Mouse (Mus musculus) hindlimb bud, embryonic 11.5 days (tissue): ENCODE results near the gene Sdccag8.

ENCODE experiments used
- DNase-seq: peaks from one replicate; pipeline ENCODE4 v3.0.0-alpha.2; 2012; ENCODE audit warnings: low read depth, low spot score; ENCODE audit errors: extremely low spot score

Gene Sdccag8

DNA sequence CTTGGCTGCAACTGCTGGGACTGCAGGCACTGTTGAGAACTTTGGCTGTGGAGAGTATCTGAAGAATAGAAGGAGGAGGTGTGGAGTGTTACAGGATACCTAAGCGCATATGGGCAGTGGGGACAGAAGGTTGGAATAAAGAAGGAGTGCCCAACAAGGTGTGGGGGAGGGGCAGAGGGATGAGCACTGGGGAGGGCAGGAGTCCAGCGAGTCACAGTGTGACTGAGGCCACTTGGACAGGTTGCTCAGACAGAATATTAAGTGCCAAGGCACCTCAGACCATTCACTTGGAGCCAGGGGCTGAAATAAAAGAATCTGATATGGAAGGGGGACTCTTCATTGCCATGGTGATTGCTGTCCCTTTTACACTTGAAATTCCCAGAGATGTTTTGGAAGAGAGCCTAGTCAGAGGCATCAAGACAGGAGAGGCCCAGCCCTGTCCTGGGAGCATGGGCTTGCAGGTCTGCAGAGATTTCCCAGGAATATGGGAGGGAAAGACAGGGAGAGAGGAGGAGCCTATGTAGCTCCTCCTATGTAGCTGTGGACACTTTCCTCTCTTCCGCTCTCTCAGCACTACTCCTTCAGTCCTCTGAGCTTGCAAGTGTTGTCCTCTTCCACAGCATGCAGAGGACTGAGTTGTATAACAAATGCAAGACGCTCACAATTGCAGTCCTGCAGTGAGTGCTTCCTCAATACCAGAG is 189.7 kb downstream of the Sdccag8 start:
- DNase-seq: no peak

- DNase-seq: no peak
These were observed 192.9 kb downstream of the Sdccag8 start for GRCm38 (mm10) chr1:177007405-177007804.

DNA sequence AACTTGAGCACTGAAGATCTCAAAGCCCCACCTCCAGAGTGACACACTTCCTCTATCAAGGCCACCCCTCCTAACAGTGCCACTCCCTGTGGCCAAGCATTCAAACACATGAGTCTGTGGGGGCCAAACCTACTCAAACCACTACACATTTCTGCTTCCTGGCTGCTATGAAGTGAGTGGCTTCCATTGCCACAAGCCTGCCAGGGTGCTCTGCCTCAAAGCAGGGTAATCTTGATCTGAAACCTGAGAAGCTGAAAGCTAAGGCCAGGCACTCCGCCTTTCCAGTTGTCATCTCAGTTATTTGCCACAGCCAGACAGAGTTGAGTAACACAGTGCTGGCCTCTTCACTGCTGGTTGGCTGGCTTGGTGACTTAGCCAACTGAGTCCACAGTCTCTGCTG is 194.3 kb downstream of the Sdccag8 start:
- no peak for DNase-seq

DNA sequence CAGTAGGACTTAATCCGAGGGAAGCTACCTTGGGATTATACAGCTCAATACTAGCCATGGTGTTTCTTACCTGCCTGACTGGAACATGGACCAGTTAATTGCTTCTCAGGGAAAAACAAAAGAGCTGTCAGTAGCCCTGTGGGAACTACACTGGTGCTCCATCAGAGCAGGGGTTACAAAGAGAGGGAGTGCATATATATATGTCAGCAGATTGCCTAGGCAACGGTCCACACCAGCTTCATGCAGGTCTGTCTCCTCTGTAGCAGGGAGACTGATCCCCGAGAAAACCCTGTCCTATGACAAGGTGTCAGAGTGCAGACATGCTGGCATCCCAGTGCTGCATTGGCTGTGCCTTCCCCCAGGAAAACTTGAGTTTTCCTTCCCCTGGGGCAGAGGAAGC is 195.6 kb downstream of the Sdccag8 start:
- no peak for DNase-seq

DNA sequence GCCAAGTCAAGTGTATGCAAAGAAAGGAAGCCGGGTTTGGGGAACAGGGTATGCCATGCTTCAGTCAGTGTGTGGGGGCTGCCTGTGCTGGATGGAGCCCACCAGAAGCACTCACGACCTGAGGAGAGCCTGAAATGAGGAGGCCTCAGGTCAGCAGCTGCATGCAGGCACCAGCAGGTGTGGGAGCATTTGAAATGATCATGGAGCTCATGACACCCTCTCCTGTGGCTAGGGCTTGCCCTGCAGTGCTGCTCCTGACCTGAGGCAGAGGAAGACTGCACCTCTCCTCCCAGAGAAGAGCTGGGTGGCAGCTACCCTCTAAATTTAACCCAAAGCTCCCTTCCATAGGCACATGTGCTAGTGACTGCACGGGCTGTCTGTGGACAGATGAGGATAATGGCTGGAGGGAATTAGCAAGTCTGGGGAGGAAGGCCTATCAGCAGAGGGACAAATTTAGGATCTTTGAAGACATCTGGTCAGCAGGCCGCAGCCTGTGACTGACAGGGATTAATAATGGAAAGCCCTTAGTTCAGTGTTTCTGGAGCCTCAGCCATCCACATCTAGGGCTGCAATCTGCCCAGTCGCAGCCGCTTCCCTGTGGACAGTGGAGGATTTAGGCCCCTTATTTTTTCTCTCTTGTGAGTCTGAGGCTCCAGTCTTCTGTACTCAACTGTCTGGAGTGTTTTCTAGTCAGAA is 196.3 kb downstream of the Sdccag8 start:
- no peak for DNase-seq

GRCm38 (mm10) chr1:177011688-177012087 is 197.2 kb downstream of the Sdccag8 start:
- DNase-seq: no peak

- no peak for DNase-seq
These were observed 198.3 kb downstream of the Sdccag8 start for GRCm38 (mm10) chr1:177012774-177013173.

DNA sequence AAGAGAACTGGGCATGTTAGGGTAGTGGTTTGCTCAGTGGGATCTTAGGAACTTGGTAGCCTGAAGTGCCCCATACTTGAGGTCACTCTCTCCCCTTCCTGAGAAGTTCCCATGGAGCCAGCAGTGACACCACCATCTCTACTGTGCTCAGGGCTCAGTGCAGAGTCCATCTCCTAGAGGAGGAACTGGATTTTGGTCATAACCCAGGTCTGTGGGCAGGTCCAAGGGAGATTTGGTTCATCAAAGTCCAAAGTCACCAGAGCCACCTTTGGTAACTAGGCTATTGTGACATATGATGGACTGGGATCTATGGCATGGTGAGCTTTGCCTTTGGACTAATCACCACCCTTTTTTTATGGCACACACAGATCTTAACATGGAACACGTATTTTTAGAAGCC is 198.9 kb downstream of the Sdccag8 start:
- DNase-seq: no peak

GRCm38 (mm10) chr1:177013776-177014175 is 199.3 kb downstream of the Sdccag8 start:
- DNase-seq: no peak

DNA sequence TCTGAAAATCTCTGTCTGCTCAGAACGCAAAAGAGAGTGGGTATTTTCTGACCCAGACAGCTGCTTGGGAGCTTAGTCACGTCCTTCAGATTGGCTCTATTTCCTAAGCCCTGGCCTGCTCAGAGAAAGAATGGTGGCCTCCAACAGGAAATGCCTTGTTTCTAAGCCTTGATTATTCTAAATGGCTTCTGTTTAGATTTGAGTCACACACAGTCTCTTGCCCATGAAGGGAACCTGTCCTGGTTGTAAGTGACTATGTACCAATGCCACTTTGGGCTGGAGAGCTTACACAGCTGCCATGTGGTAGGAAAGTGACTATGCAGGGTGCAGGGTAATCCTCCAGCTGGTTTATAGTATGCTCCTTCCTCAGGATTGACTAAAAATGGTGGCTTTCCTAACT is 199.9 kb downstream of the Sdccag8 start:
- DNase-seq: no peak

DNA sequence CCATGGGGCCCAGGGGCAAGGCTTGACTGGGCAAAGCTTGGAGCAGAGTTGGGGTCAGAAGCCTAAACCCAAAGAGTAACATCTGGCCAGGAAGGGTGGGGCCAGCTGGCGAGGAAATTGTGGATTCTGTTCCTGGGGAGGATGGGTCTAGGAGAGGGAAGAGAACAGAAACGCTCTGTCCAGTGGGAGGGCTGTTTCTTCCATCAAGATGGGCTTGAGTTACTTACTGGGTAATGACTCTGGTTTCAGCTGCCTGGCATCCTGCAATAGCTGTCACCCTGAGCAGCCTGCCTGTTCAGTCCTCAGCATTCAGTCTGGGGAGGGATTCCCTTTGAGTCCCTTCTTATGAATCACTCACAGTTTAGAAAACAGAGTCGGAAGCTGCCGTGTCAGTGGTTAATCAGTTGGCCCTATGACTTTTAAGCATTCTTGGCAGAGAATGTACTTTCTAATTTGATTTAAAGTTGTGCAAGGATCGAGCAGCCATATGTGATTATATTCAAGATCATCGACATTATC is 200.5 kb downstream of the Sdccag8 start:
- no peak for DNase-seq

DNA sequence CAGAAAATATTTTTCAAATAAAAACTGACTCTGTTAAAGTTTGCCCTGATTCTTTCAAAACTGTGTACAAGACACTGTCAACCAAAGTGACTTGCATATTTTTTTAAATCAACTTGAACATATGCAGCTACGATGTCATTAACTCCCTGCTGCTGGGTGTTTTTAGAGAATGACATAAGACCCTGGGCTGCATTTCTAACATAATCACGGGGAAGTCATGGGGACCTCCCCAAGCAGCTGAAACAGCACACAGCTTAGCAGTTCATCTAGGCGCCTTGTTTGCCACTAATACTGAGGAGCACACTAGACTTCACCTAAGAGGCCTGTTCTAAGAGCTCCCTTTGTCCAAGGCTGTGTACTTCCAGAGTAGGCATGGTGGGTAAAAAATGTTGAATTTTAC is 201.5 kb downstream of the Sdccag8 start:
- DNase-seq: no peak

DNA sequence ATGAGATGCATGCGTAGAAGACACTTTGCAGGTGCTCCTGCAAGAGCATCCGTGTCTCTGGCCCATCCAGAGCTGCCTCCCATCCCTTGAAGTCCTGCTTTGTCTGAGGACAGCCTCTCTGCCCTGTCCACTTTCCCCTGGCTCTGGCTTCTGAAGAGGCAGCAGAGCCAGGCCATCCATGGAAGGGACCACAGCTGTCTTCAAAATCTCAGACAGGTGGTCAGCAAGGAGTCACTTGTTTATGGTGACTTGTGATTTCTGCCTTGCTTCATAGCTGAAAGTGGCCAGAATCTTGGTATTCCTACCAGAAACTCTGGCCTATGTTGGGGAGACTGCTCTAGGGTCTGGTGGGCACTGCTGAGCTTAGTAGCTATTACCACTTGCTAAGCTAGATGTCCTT is 202.3 kb downstream of the Sdccag8 start:
- no peak for DNase-seq

DNA sequence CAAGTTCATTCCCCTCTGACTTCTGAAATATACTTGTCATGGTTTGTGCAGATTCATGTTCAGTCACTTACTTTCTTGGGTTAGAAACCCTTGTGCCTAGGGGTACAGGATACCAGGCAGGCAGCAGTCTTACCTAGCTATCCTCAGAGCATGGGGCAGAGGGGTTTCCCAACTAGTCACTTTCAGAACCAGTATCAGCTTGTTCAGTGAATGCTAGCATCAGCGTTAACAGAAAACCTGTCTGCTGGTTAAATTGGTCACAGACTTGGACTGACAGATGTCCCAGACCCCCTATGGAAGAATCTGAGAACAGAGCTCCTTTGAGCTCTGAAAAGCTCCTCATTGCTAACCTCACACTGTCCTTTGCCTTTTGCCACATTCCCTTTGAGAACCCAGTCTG is 204.3 kb downstream of the Sdccag8 start:
- no peak for DNase-seq

- DNase-seq: no peak
These were observed 205.2 kb downstream of the Sdccag8 start for GRCm38 (mm10) chr1:177019668-177020067.

- DNase-seq: no peak
These were observed 208.3 kb downstream of the Sdccag8 start for GRCm38 (mm10) chr1:177022751-177023150.

DNA sequence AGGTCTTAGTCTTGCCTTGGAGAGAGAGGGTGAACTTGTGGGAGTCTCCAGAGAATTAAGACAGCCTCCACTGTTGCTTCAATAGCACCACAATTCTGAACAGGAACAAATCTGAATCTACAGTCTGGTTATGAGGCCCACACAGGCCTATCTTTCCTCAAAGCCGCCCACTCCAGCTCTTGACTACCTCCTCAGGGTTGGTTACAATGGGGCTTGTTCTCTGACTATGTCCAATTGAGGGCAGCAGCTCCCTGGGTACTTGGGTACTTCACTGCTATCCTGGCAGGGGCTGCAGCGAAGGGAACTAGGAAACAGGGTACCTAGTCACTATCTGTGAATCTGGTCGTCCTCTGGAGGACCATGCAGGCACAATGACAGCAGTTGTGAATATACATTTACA is 213.2 kb downstream of the Sdccag8 start:
- DNase-seq: no peak

- DNase-seq: no peak
These were observed 214.6 kb downstream of the Sdccag8 start for GRCm38 (mm10) chr1:177029032-177029431.

GRCm38 (mm10) chr1:177030669-177031068 is 216.2 kb downstream of the Sdccag8 start:
- DNase-seq: no peak

- DNase-seq: no peak
These were observed 216.7 kb downstream of the Sdccag8 start for GRCm38 (mm10) chr1:177031196-177031595.

- DNase-seq: no peak
These were observed 217.8 kb downstream of the Sdccag8 start for GRCm38 (mm10) chr1:177032233-177032632.

DNA sequence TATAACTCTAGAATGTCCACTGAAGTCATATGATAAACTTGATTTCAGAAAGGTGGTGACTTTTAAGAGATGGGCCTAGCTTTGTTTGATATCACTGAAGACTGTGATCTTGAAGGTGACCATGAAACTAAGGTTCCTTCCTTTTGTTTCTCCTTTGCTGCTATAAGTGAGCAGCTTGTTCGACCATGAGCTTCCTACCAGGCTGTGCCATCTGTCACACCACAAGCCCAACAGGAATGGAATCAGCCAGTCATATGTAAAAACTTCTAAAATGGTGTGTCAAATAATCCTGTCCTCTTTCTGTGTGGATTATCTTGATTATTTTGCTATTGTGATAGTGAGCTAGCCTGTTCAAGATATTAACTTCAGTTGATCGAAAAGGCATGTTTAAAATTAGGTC is 221.0 kb downstream of the Sdccag8 start:
- DNase-seq: no peak
